Mouse (Mus musculus) neutrophil, adult 83 days (primary cell): ENCODE data around the gene 4930407I10Rik. TPM values are rescaled to one million over a fixed set of nuclear protein-coding genes. Genes with fewer than 3 reads are reported as not detected.

Experiments
- total RNA-seq, 2 experiments: library from RNA; stranded (reverse); gene quantifications; one replicate each; pipeline ENCODE4 v1.2.4; 2023

Gene 4930407I10Rik
- not detected for total RNA-seq

GRCm38 (mm10) chr15:82058719-82059201 is at the start of gene 4930407I10Rik:
4930407I10Rik (plus strand) TSS chr15:82059151.

GRCm38 (mm10) chr15:82033762-82034161 is 25.2 kb upstream of the 4930407I10Rik start, which contains the start of gene Desi1:
Desi1 (minus strand) TSS chr15:82033862.

GRCm38 (mm10) chr15:82047080-82047883 is 11.7 kb upstream of the 4930407I10Rik start, which contains the start of gene Snu13:
Snu13 (minus strand) TSS chr15:82047598.

GRCm38 (mm10) chr15:82069898-82070297 is 10.9 kb downstream of the 4930407I10Rik start, which contains the start of gene Mei1:
Mei1 (plus strand) TSS chr15:82069996.

Other genes with a start within 250 kb of the 4930407I10Rik start
- gene Tob2, start 200.4 kb upstream of the 4930407I10Rik start, total RNA-seq = 10 to 100 TPM; 38.2 to 38.7 TPM
- 10 to 100 TPM; 38.0 to 51.5 TPM for gene Phf5a, start 187.2 kb upstream of the 4930407I10Rik start, total RNA-seq
- gene Aco2, start 186.8 kb upstream of the 4930407I10Rik start, total RNA-seq = 10 to 100 TPM; 79.6 to 98.5 TPM
- gene Polr3h, start 132.9 kb upstream of the 4930407I10Rik start, total RNA-seq = 1 to 10 TPM; 5.6 to 6.1 TPM
- gene Csdc2, start 122.4 kb upstream of the 4930407I10Rik start, total RNA-seq = not detected
- 10 to 100 TPM; 33.5 to 41.0 TPM for gene Pmm1, start 98.2 kb upstream of the 4930407I10Rik start, total RNA-seq
- gene 1700029P11Rik, start 78.6 kb upstream of the 4930407I10Rik start, total RNA-seq = not detected
- 10 to 100 TPM; 23.1 to 24.6 TPM for gene Xrcc6, start 71.3 kb upstream of the 4930407I10Rik start, total RNA-seq
- gene Desi1, start 25.3 kb upstream of the 4930407I10Rik start, total RNA-seq = 10 to 100 TPM; 22.3 to 23.0 TPM
- 10 to 100 TPM; 46.9 to 48.5 TPM for gene Snu13, start 11.6 kb upstream of the 4930407I10Rik start, total RNA-seq
- gene Mei1, start 10.8 kb downstream of the 4930407I10Rik start, total RNA-seq = under 1 TPM; 0.11 to 0.18 TPM
- gene Ccdc134, start 68.8 kb downstream of the 4930407I10Rik start, total RNA-seq = 10 to 100 TPM in 1 of 2 experiments, 1 to 10 TPM in 1; 9.4 to 12.5 TPM
- 10 to 100 TPM; 56.0 to 67.1 TPM for gene Srebf2, start 88.0 kb downstream of the 4930407I10Rik start, total RNA-seq
- gene Shisa8, start 153.7 kb downstream of the 4930407I10Rik start, total RNA-seq = under 1 TPM in 1 of 2 experiments, not detected in 1; 0.31 TPM
- gene Tnfrsf13c, start 165.2 kb downstream of the 4930407I10Rik start, total RNA-seq = 1 to 10 TPM; 1.2 to 2.0 TPM
- gene Cenpm, start 185.6 kb downstream of the 4930407I10Rik start, total RNA-seq = 10 to 100 TPM; 11.3 to 21.3 TPM
- not detected for gene 1500009C09Rik, start 193.2 kb downstream of the 4930407I10Rik start, total RNA-seq
- not detected for gene Sept3, start 215.7 kb downstream of the 4930407I10Rik start, total RNA-seq
- gene Wbp2nl, start 239.8 kb downstream of the 4930407I10Rik start, total RNA-seq = under 1 TPM in 1 of 2 experiments, not detected in 1; 0.39 TPM